Mouse (Mus musculus) CH12.LX (cell line): Measurements from ENCODE around the gene Tnni3. TPM values are rescaled to one million over a fixed set of nuclear protein-coding genes. Genes with fewer than 3 reads are reported as not detected.

ENCODE experiments used
- DNase-seq: peaks from one replicate; pipeline ENCODE4 v3.0.0-alpha.2; 2013; ENCODE audit errors: extremely low read depth
- H3K27ac ChIP-seq: 2 replicates; pipeline ENCODE4 v1.5.1; 2012; ENCODE audit warnings: low read depth, mild to moderate bottlenecking, control low read depth, moderate library complexity; ENCODE audit not compliant: insufficient read depth
- H3K27me3 ChIP-seq: replicated peaks from 2 replicates; pipeline ENCODE3; 2012; ENCODE audit warnings: inconsistent platforms
- H3K36me3 ChIP-seq, 2 experiments: replicated peaks in 1 of 2; 2 replicates each; pipeline versions ENCODE3 to v1.6.1; 2012; ENCODE audit warnings: inconsistent platforms in 1 of 2, low read length in 1 of 2, mild to moderate bottlenecking in 1 of 2, mixed read lengths in 1 of 2, moderate library complexity in 1 of 2; ENCODE audit not compliant: control insufficient read depth in 1 of 2, insufficient read depth in 1 of 2
- H3K4me1 ChIP-seq, 2 experiments: 2 replicates each; pipeline ENCODE4 v1.6.1; 2012; ENCODE audit warnings: inconsistent platforms in 1 of 2, moderate library complexity in 1 of 2; ENCODE audit not compliant: insufficient read depth in 2 of 2, control insufficient read depth in 1 of 2
- H3K4me2 ChIP-seq: 2 replicates; pipeline ENCODE4 v1.6.1; 2012; ENCODE audit warnings: low read depth, mild to moderate bottlenecking, control low read depth; ENCODE audit not compliant: poor library complexity, insufficient read depth, severe bottlenecking
- H3K4me3 ChIP-seq, 3 experiments: fragments of 150-350 bp in 1 of 3; sonication (generic) in 1 of 3; replicated peaks in 1 of 3; 2 replicates each; pipeline versions ENCODE3 to v1.5.1; 2011 to 2012; ENCODE audit warnings: low read depth in 2 of 3, low read length in 2 of 3, mild to moderate bottlenecking in 2 of 3, moderate library complexity in 2 of 3, control low read depth in 1 of 3, improper control_type of control experiment in 1 of 3, inconsistent platforms in 1 of 3, mixed read lengths in 1 of 3; ENCODE audit not compliant: poor library complexity in 1 of 3
- H3K79me2 ChIP-seq: replicated peaks from 2 replicates; pipeline ENCODE4 v1.6.1; 2012; ENCODE audit warnings: mild to moderate bottlenecking, moderate library complexity; ENCODE audit not compliant: control insufficient read depth, poor library complexity, insufficient read depth, severe bottlenecking; ENCODE audit errors: extremely low read depth
- H3K9ac ChIP-seq: 2 replicates; pipeline ENCODE4 v1.6.1; 2012; ENCODE audit warnings: low read depth, mild to moderate bottlenecking, control low read depth, moderate library complexity; ENCODE audit not compliant: insufficient read depth
- H3K9me3 ChIP-seq: replicated peaks from 2 replicates; pipeline ENCODE3; 2012; ENCODE audit warnings: low read length, inconsistent platforms, mixed read lengths
- E2F4 ChIP-seq: IDR thresholded peaks from 2 replicates; pipeline ENCODE4 v1.6.1; 2011; ENCODE audit warnings: low read depth, low read length, improper control_type of control experiment; ENCODE audit not compliant: insufficient replicate concordance
- ELF1 ChIP-seq: IDR thresholded peaks from 2 replicates; pipeline ENCODE4 v1.6.1; 2014; ENCODE audit warnings: low read depth, mild to moderate bottlenecking, inconsistent platforms, low read length, improper control_type of control experiment
- EP300 ChIP-seq: IDR thresholded peaks from 2 replicates; pipeline ENCODE4 v1.6.1; 2011; ENCODE audit warnings: low read length, improper control_type of control experiment
- ETS1 ChIP-seq: conservative IDR thresholded peaks from 2 replicates; pipeline ENCODE4 v1.6.1; 2012; ENCODE audit warnings: low read depth, mild to moderate bottlenecking, inconsistent platforms, low read length, improper control_type of control experiment, moderate library complexity
- HCFC1 ChIP-seq: IDR thresholded peaks from 2 replicates; pipeline ENCODE4 v1.6.1; 2012; ENCODE audit warnings: low read depth, mild to moderate bottlenecking, inconsistent platforms, low read length, improper control_type of control experiment
- JUND ChIP-seq: conservative IDR thresholded peaks from 2 replicates; pipeline ENCODE4 v1.6.1; 2011; ENCODE audit warnings: low read depth, low read length, improper control_type of control experiment
- MAFK ChIP-seq: IDR thresholded peaks from 2 replicates; pipeline ENCODE4 v1.6.1; 2011; ENCODE audit warnings: low read length, improper control_type of control experiment; ENCODE audit not compliant: insufficient replicate concordance
- MAX ChIP-seq: IDR thresholded peaks from 2 replicates; pipeline ENCODE4 v1.6.1; 2011; ENCODE audit warnings: low read length, improper control_type of control experiment
- MEF2A ChIP-seq: IDR thresholded peaks from 2 replicates; pipeline ENCODE4 v1.6.1; 2014; ENCODE audit warnings: low read depth, mild to moderate bottlenecking, inconsistent platforms, low read length, improper control_type of control experiment, borderline replicate concordance
- NRF1 ChIP-seq: IDR thresholded peaks from 2 replicates; pipeline ENCODE4 v1.6.1; 2014; ENCODE audit warnings: low read depth, mild to moderate bottlenecking, inconsistent platforms, low read length, improper control_type of control experiment, moderate library complexity
- POLR2A ChIP-seq: IDR thresholded peaks from 2 replicates; pipeline ENCODE4 v1.6.1; 2011; ENCODE audit warnings: low read depth, mild to moderate bottlenecking, improper control_type of control experiment, low read length
- SIN3A ChIP-seq: IDR thresholded peaks from 2 replicates; pipeline ENCODE4 v1.6.1; 2012; ENCODE audit warnings: low read length, improper control_type of control experiment, inconsistent platforms
- UBTF ChIP-seq: IDR thresholded peaks from 2 replicates; pipeline ENCODE4 v1.6.1; 2012; ENCODE audit warnings: low read depth, mild to moderate bottlenecking, inconsistent platforms, low read length, improper control_type of control experiment, moderate library complexity
- USF1 ChIP-seq: IDR thresholded peaks from 2 replicates; pipeline ENCODE4 v1.6.1; 2014; ENCODE audit warnings: low read depth, mild to moderate bottlenecking, inconsistent platforms, low read length, improper control_type of control experiment
- USF2 ChIP-seq: conservative IDR thresholded peaks from 2 replicates; pipeline ENCODE4 v1.6.1; 2011; ENCODE audit warnings: low read depth, low read length, improper control_type of control experiment
- ZKSCAN1 ChIP-seq: IDR thresholded peaks from 2 replicates; pipeline ENCODE4 v1.6.1; 2012; ENCODE audit warnings: low read depth, inconsistent platforms, low read length, improper control_type of control experiment, borderline replicate concordance
- ZMIZ1 ChIP-seq: IDR thresholded peaks from 2 replicates; pipeline ENCODE4 v1.6.1; 2012; ENCODE audit warnings: low read depth, mild to moderate bottlenecking, inconsistent platforms, low read length, improper control_type of control experiment
- dilution Hi-C: fragments of 300-500 bp; cut with MboI; formaldehyde crosslinking; loops from 2 replicates; pipeline ENCODE4 v1.14.3; 2020; ENCODE audit warnings: low sequenced_read_pairs; ENCODE audit not compliant: extremely low pct_unique_long_range_greater_than_20kb, extremely low pct_ligation_motif_present
- in situ Hi-C: fragments of 300-500 bp; cut with MboI; formaldehyde crosslinking; loops from 3 replicates; pipeline ENCODE4 v1.14.3; 2019; ENCODE audit warnings: low sequenced_read_pairs, low pct_ligation_motif_present, low pct_unique_long_range_greater_than_20kb, mixed read lengths
- polyA plus RNA-seq: library from polyadenylated mRNA; unstranded; fragments of >175 nt; gene quantifications from 2 replicates; pipeline ENCODE4 v1.2.1, GENCODE M21; 2012; ENCODE audit warnings: low read depth; ENCODE audit not compliant: insufficient read length
- total RNA-seq, 2 experiments: library from RNA; depleted of rRNA; stranded (reverse); fragments of 300-350 nt in 1 of 2; fragments of >200 nt in 1 of 2; gene quantifications; 2 replicates each; pipeline ENCODE4 v1.2.3; 2012 to 2014

Tnni3 gene
- total and polyA plus RNA-seq, 3 experiments, result 0.51 to 2.0 (median 0.64) TPM

DNA sequence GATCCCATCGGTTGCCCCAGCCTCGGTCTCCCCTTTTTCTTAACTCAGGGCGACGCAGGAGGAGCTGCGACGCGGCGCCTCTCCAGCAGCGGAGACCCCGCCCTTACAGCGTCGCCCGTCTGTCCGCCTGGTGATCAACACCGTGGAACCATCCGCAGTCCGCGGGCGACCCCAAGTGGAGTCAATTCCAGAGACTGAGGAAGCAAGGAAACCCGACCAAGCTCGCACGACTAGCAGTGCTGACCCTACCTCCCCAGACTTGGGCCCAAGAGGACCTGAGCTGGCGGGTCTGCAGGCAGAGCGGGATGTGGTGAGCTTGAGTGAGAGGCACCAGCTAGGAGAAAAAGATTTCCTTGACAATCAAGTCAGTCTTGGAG is 52.9 kb downstream of the Tnni3 start:
- dilution Hi-C loops (no loop called here), in situ Hi-C loops (no loop called here)
- TF ChIP-seq ZKSCAN1, result no peak
- TF ChIP-seq MAFK, result no peak
- TF ChIP-seq NRF1, result no peak
- no peak for TF ChIP-seq JUND
- TF ChIP-seq ELF1, result no peak
- no peak for TF ChIP-seq ETS1
- no peak for TF ChIP-seq USF1
- TF ChIP-seq E2F4, result no peak
- TF ChIP-seq USF2, result no peak
- TF ChIP-seq HCFC1, result no peak
- no peak for TF ChIP-seq MEF2A
- no peak for TF ChIP-seq ZMIZ1
- TF ChIP-seq UBTF, result no peak
- TF ChIP-seq SIN3A, result no peak
- no peak for TF ChIP-seq MAX
- no peak overlapping the region for H3K4me3 ChIP-seq
- H3K79me2 ChIP-seq, result no peaks in the 10 kb centered on the region
- no peak overlapping the region for H3K27ac ChIP-seq
- DNase-seq, result no peak
- no peak overlapping the region for H3K4me2 ChIP-seq
- H3K27me3 ChIP-seq, result no peaks in the 10 kb centered on the region
- H3K4me1 ChIP-seq, result no peaks in the 10 kb centered on the region
- H3K9ac ChIP-seq, result no peak overlapping the region
- H3K9me3 ChIP-seq, result no peaks in the 10 kb centered on the region
- H3K36me3 ChIP-seq, result peaks cover 30 to 73% of the 10 kb centered on the region in 2 experiments

DNA sequence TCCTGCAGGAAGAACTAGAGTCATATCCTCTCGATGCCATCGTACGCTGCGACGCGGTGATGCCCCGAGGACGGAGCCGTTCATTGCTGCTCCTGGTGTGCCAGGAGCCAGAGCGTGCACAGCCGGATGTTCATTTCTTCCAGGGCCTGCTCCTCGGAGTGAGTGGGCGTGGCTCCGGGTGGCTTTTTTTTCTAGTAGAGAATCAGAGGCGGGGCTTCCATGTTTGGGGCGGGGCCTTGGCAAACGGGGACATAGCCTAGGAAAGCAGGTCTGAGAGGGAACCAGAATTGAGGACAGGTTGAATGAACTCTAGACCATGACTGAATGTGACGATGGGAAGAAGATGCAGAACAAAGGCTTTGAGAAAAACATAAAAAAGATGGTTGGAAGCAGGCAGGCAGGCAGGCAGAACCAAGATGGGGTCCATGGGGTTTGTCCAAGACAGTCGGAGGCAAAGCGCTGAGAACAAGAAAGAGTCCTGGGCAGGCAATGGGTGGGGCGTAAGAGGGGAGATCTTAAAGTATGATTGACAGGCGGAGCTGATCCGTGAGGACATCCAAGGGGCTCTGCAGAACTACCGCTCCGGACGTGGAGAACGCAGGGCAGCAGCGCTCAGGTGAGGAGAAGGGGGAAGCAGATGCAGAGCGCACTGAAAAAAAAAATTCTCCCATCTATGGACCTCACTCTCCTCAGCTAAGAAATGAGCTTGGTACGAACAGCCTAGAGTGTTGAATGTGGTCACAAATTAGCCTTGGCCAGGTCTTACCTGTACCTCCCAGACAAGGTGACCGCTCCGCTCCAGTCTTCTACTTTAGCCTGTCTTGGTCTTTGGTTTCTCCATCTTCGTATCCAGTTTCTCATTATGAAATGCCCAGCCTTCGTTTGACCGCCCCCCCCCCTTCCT is 53.5 kb downstream of the Tnni3 start:
- no peak overlapping the region for H3K4me3 ChIP-seq
- H3K4me2 ChIP-seq, result no peak overlapping the region
- TF ChIP-seq POLR2A (no peak), EP300 (no peak), ZMIZ1 (no peak)
- H3K9ac ChIP-seq, result no peak overlapping the region
- H3K27me3 ChIP-seq, result no peaks in the 10 kb centered on the region
- dilution Hi-C loops, result no loop called here
- in situ Hi-C loops, result no loop called here
- DNase-seq, result no peak
- H3K9me3 ChIP-seq, result no peaks in the 10 kb centered on the region
- no peak overlapping the region for H3K27ac ChIP-seq
- H3K79me2 ChIP-seq, result no peaks in the 10 kb centered on the region
- H3K4me1 ChIP-seq, result no peaks in the 10 kb centered on the region
- H3K36me3 ChIP-seq, result peaks cover 30 to 72% of the 10 kb centered on the region in 2 experiments

Other genes with a start within 250 kb of the Tnni3 start
- gene Ncr1, start 186.5 kb downstream of the Tnni3 start, total RNA-seq (2012; rRNA removed), result not detected in 2 replicates
- not detected in 2 replicates for gene Ncr1, start 186.5 kb downstream of the Tnni3 start, total RNA-seq (2014; rRNA removed)
- not detected in 2 replicates for gene Ncr1, start 186.5 kb downstream of the Tnni3 start, polyA plus RNA-seq
- gene Gp6, start 126.5 kb downstream of the Tnni3 start, total RNA-seq (2012; rRNA removed), result 0.17 and 0.55 TPM in 2 replicates
- gene Gp6, start 126.5 kb downstream of the Tnni3 start, total RNA-seq (2014; rRNA removed), result 1.6 and 2.0 TPM in 2 replicates
- 0.60 and 0.64 TPM in 2 replicates for gene Gp6, start 126.5 kb downstream of the Tnni3 start, polyA plus RNA-seq
- gene Rdh13, start 78.6 kb downstream of the Tnni3 start, total RNA-seq (2012; rRNA removed), result 17.6 and 22.8 TPM in 2 replicates
- 18.1 and 20.9 TPM in 2 replicates for gene Rdh13, start 78.6 kb downstream of the Tnni3 start, total RNA-seq (2014; rRNA removed)
- gene Rdh13, start 78.6 kb downstream of the Tnni3 start, polyA plus RNA-seq, result 12.3 and 16.4 TPM in 2 replicates
- 5.8 and 6.0 TPM in 2 replicates for gene Eps8l1, start 63.6 kb downstream of the Tnni3 start, total RNA-seq (2012; rRNA removed)
- gene Eps8l1, start 63.6 kb downstream of the Tnni3 start, total RNA-seq (2014; rRNA removed), result 4.2 and 5.4 TPM in 2 replicates
- gene Eps8l1, start 63.6 kb downstream of the Tnni3 start, polyA plus RNA-seq, result 8.4 and 11.3 TPM in 2 replicates
- 55.8 and 60.5 TPM in 2 replicates for gene Ppp1r12c, start 22.5 kb downstream of the Tnni3 start, total RNA-seq (2012; rRNA removed)
- gene Ppp1r12c, start 22.5 kb downstream of the Tnni3 start, total RNA-seq (2014; rRNA removed), result 71.0 and 78.1 TPM in 2 replicates
- 103 and 112 TPM in 2 replicates for gene Ppp1r12c, start 22.5 kb downstream of the Tnni3 start, polyA plus RNA-seq
- gene Tnnt1, start 7.8 kb downstream of the Tnni3 start, total RNA-seq (2012; rRNA removed), result 0.25 and 0.30 TPM in 2 replicates
- gene Tnnt1, start 7.8 kb downstream of the Tnni3 start, total RNA-seq (2014; rRNA removed), result 0.53 TPM in 1 of 2 replicates, not detected in the other
- gene Tnnt1, start 7.8 kb downstream of the Tnni3 start, polyA plus RNA-seq, result 0.36 and 0.76 TPM in 2 replicates
- 0.46 and 0.59 TPM in 2 replicates for gene Dnaaf3, start 8.2 kb upstream of the Tnni3 start, total RNA-seq (2012; rRNA removed)
- gene Dnaaf3, start 8.2 kb upstream of the Tnni3 start, total RNA-seq (2014; rRNA removed), result 0.16 TPM in 1 of 2 replicates, not detected in the other
- 0.83 and 1.1 TPM in 2 replicates for gene Dnaaf3, start 8.2 kb upstream of the Tnni3 start, polyA plus RNA-seq
- gene Syt5, start 23.3 kb upstream of the Tnni3 start, total RNA-seq (2012; rRNA removed), result 0.34 and 0.68 TPM in 2 replicates
- 0.20 and 0.30 TPM in 2 replicates for gene Syt5, start 23.3 kb upstream of the Tnni3 start, total RNA-seq (2014; rRNA removed)
- gene Syt5, start 23.3 kb upstream of the Tnni3 start, polyA plus RNA-seq, result 0.30 and 0.46 TPM in 2 replicates
- gene Ptprh, start 79.8 kb upstream of the Tnni3 start, total RNA-seq (2012; rRNA removed), result not detected in 2 replicates
- gene Ptprh, start 79.8 kb upstream of the Tnni3 start, total RNA-seq (2014; rRNA removed), result not detected in 2 replicates
- not detected in 2 replicates for gene Ptprh, start 79.8 kb upstream of the Tnni3 start, polyA plus RNA-seq
- 5.9 and 7.2 TPM in 2 replicates for gene Tmem86b, start 107.2 kb upstream of the Tnni3 start, total RNA-seq (2012; rRNA removed)
- gene Tmem86b, start 107.2 kb upstream of the Tnni3 start, total RNA-seq (2014; rRNA removed), result 4.3 TPM in 2 replicates
- gene Tmem86b, start 107.2 kb upstream of the Tnni3 start, polyA plus RNA-seq, result 9.1 and 10.6 TPM in 2 replicates
- gene Ppp6r1, start 134.8 kb upstream of the Tnni3 start, total RNA-seq (2012; rRNA removed), result 85.6 and 91.2 TPM in 2 replicates
- 53.0 and 59.2 TPM in 2 replicates for gene Ppp6r1, start 134.8 kb upstream of the Tnni3 start, total RNA-seq (2014; rRNA removed)
- 108 and 118 TPM in 2 replicates for gene Ppp6r1, start 134.8 kb upstream of the Tnni3 start, polyA plus RNA-seq
- gene Hspbp1, start 160.8 kb upstream of the Tnni3 start, total RNA-seq (2012; rRNA removed), result 131 and 136 TPM in 2 replicates
- 92.3 and 98.8 TPM in 2 replicates for gene Hspbp1, start 160.8 kb upstream of the Tnni3 start, total RNA-seq (2014; rRNA removed)
- 82.7 and 90.6 TPM in 2 replicates for gene Hspbp1, start 160.8 kb upstream of the Tnni3 start, polyA plus RNA-seq
- gene Brsk1, start 166.4 kb upstream of the Tnni3 start, total RNA-seq (2012; rRNA removed), result 0.21 and 0.25 TPM in 2 replicates
- not detected in 2 replicates for gene Brsk1, start 166.4 kb upstream of the Tnni3 start, total RNA-seq (2014; rRNA removed)
- not detected in 2 replicates for gene Brsk1, start 166.4 kb upstream of the Tnni3 start, polyA plus RNA-seq
- gene Tmem150b, start 201.0 kb upstream of the Tnni3 start, total RNA-seq (2012; rRNA removed), result 0.04 TPM in 1 of 2 replicates, not detected in the other
- 0.15 TPM in 1 of 2 replicates, not detected in the other for gene Tmem150b, start 201.0 kb upstream of the Tnni3 start, total RNA-seq (2014; rRNA removed)
- 0.12 and 0.17 TPM in 2 replicates for gene Tmem150b, start 201.0 kb upstream of the Tnni3 start, polyA plus RNA-seq
- gene Kmt5c, start 215.9 kb upstream of the Tnni3 start, total RNA-seq (2012; rRNA removed), result 27.4 and 41.2 TPM in 2 replicates
- 41.3 and 44.0 TPM in 2 replicates for gene Kmt5c, start 215.9 kb upstream of the Tnni3 start, total RNA-seq (2014; rRNA removed)
- gene Kmt5c, start 215.9 kb upstream of the Tnni3 start, polyA plus RNA-seq, result 46.7 and 52.4 TPM in 2 replicates
- gene Cox6b2, start 228.9 kb upstream of the Tnni3 start, total RNA-seq (2012; rRNA removed), result not detected in 2 replicates
- not detected in 2 replicates for gene Cox6b2, start 228.9 kb upstream of the Tnni3 start, total RNA-seq (2014; rRNA removed)
- gene Cox6b2, start 228.9 kb upstream of the Tnni3 start, polyA plus RNA-seq, result not detected in 2 replicates
- gene Fam71e2, start 247.1 kb upstream of the Tnni3 start, total RNA-seq (2012; rRNA removed), result not detected in 2 replicates
- gene Fam71e2, start 247.1 kb upstream of the Tnni3 start, total RNA-seq (2014; rRNA removed), result not detected in 2 replicates
- not detected in 2 replicates for gene Fam71e2, start 247.1 kb upstream of the Tnni3 start, polyA plus RNA-seq